Mouse (Mus musculus) common myeloid progenitor, adult 5-6 weeks (primary cell): ENCODE results near the gene Lime1. TPM values are rescaled to one million over a fixed set of nuclear protein-coding genes. Genes with fewer than 3 reads are reported as not detected.

Experiments used
- ATAC-seq: replicated peaks from 2 replicates; pipeline ENCODE4 v1.8.0; 2016; ENCODE audit warnings: low read depth, mild to moderate bottlenecking, moderate TSS enrichment, inconsistent platforms; ENCODE audit not compliant: poor library complexity, severe bottlenecking
- total RNA-seq: library from RNA; stranded (forward); fragments of 200-1000, 187-1606 nt; gene quantifications from 2 replicates; pipeline ENCODE4 v1.2.3, GENCODE M21; 2017

The Lime1 gene
- total RNA-seq: 9.2 and 30.3 TPM in 2 replicates

GRCm38 (mm10) chr2:181379778-181380177 lies at the start of gene Lime1:
TSS of gene Lime1 (plus strand) at chr2:181380078.
- no peak for ATAC-seq

DNA sequence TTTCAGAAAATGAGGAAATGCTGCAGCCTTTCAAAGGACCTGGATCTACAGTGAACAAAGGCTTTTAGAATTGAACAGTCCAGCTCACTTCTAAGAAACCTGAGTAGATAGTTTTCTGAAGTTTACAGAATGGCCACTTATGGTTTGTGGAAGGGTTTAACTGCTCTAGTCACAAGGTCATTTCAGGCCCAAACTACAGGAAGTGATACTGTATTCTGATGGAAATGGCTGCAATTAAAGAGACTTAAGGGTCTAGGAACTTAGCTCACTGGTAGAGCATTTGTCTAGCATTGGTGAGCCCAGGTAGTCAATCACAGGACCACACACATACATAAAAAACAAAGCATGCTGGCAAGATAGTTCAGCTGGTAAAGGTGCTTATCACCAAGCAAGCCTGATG lies 47.3 kb upstream of the Lime1 start:
- ATAC-seq: no peak

GRCm38 (mm10) chr2:181334023-181334422 lies 45.9 kb upstream of the Lime1 start:
- peak; percentile 97 for ATAC-seq

DNA sequence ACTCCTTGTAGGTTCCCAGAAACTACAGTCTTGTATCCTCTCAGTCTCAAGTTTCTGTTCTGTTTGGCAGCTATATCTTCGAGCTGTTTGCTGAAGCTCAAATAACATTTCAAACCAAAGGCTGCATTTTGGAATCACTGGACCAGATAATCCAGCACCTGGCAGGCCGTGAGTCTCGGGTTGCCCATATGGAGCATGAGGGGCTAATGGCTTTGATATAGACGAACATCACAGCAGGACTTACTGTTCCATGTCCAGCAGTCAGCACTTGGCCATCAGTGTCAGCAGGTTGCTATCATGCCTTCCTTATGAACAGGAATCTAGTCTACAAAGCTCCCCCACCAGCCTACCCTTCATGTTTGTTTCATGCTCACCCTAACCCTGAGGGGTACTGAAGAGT lies 39.5 kb upstream of the Lime1 start:
- ATAC-seq: no peak

GRCm38 (mm10) chr2:181342766-181343165 lies 37.1 kb upstream of the Lime1 start:
- ATAC-seq: no peak

DNA sequence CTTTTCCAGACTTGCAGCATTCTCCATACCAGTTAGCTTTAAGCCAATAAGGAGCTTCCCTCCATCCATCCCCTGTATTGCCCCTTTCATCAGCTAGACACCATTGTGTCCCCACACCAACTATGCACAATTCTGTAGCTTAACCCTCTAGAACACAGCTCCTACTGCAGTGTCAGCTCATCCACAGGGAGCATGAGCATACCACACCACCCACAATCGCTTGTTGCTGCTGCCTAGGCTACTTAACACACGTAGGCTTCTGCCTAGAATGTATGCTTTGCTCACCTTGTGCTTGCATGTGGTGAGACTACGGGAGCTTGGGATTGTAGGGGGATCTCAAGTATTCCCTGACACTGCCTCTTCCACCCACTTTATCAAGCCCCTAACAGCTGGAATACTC lies 23.1 kb upstream of the Lime1 start:
- ATAC-seq: no peak

DNA sequence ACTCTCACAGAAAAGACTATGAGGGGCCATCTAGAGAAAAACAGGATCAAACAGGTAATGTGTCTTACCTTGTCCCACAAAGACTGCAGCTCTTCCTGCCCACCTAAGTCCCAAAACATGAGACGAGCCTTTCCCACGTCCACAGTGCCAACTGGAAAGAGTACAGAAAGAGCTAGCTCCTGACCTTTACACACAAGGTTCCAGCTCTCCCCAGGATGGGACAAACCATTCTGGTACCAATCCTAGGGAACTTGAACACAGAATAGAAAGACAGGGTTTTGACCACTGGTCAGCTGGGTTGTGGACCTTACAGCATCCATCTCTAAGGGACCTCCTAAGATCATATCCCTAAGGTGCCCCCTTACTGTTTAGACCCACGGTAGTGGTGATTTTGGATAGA lies 15.9 kb upstream of the Lime1 start:
- no peak for ATAC-seq

- ATAC-seq: no peak
These were observed 15.4 kb upstream of the Lime1 start for GRCm38 (mm10) chr2:181364487-181364859.

DNA sequence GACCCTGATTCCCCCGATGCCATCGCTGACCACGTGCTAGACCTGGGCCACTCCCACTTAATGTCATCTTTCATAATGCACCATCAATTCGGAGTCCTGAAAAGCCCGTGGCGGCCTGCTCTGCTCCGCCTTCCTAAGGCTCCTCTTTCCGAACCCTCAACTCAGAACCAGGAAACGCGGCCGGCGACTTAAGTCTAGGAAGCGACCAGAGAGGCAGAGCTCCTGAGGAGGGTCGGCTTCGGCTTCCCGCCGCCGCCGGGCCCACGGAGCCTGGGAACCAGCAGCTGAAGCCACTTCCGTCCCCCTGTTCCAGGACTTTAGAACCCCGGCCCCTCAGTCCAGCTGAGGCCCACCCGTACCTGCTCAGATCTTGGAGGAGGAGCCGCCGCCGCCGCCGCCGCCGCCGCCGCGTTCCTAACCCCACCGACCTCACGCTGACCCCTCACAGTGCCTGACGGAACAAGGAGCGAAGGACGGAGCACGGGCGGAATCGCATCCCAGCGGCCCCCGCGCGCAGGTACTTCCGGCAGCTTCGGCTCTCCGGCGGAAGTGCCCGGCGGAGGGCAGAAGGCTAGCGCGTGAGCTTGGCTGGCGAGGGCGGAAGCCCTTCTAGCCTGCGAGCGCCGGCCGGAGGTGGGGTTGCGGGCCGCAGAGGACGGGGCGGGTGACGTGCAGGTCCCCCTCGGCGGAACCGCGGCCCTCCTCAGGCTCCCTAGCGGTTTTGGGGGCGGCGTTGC lies 14.8 kb upstream of the Lime1 start, which contains the start of the genes Zgpat and Arfrp1:
Gene Zgpat (plus strand): TSS at position 69 of the 737 bp plus-strand sequence.
Gene Arfrp1 (minus strand): TSS at position 545 of the 737 bp plus-strand sequence.
- peak; percentile 86 for ATAC-seq

DNA sequence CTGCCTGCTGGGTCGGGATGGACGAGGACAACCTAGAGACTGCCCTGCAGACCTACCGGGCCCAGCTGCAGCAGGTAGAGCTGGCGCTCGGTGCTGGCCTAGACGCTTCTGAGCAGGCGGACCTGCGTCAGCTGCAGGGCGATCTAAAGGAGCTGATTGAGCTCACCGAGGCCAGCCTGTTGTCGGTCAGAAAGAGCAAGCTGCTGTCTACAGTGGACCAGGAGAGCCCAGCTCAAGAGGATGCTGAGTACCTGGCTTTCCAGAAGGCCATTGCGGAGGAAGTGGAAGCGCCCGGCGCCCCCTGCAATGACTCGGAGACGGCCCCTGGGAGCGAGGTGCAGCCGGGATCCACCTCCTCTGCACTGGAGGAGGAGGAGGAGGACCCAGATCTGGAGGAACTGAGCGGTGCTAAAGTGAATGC lies 14.2 kb upstream of the Lime1 start:
- ATAC-seq: peak; percentile 41

- ATAC-seq: no peak
These were observed 9.9 kb upstream of the Lime1 start for GRCm38 (mm10) chr2:181370001-181370400.

DNA sequence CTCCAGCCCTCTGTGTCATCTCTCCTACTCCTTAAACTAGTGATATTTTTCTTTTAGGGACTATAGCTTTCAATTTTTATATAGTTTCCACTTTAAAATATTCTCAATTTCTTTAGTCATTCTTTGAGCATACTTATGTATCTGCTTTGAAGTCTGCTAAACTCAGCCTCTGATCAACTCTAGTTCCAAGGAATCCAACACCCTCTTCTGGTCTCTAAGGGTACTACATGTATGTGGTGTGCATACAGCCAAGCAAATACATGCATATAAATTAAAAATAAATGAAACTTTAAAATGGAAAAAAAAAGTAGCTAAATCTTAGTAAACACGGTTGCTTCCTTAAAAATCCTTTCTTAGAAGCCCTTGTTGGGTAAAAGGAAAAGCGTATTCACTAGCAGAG lies 4.1 kb upstream of the Lime1 start:
- peak; percentile 67 for ATAC-seq

GRCm38 (mm10) chr2:181377230-181377629 lies 2.6 kb upstream of the Lime1 start:
- peak; percentile 74 for ATAC-seq

DNA sequence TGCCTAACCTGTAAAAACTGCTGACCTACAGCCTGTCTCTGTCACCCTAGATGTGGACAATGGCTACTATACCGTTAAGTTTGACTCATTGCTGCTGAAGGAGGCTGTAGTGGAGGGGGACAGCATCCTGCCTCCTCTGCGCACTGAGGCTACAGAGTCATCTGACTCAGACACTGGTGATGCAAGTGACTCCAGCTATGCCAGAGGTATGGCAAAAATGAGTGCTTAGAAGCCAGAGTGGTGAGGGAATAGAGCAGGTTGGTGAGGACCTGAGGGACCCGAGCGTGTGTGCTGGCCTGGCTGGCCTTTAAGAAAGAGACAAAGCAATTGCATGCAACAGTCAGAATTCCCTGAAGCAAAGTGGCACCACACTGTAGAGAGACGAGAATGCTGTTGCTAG lies 1.2 kb upstream of the Lime1 start:
- ATAC-seq: no peak

GRCm38 (mm10) chr2:181380251-181380650 lies 373 bp downstream of the Lime1 start:
- no peak for ATAC-seq

GRCm38 (mm10) chr2:181381107-181381506 lies 1.2 kb downstream of the Lime1 start:
- no peak for ATAC-seq

DNA sequence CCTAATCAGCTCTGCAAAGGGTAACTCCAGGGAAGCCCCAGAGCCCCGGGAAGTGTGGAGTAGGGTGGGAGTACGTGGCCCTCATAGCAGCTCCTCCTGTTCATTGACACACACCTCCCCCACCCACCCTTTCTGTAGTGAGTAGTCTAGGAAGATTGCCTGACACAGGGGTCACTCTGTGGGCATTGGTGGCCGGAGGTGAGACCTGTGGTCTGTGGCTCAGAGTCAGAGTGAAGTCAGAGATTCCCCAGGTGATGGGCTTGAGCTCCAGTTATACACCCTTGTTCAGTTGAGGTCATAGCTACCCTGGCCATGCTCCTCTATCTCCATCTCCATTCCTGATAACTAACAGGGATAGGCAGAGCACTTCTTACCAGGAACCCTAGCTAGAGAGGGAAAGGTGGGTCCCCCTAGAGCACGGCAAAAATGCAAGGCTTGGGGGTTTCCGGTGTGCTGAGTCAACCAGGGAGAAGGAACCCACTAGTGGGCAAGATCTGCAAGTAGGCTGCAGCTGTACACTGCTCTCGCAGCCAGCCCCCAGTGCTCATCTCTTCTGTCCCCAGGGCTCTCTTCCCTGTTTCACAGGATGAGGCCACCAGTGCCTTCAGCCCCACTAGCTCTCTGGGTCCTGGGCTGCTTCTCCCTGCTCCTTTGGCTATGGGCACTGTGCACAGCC lies 1.9 kb downstream of the Lime1 start:
- no peak for ATAC-seq

- ATAC-seq: no peak
These were observed 4.6 kb downstream of the Lime1 start for GRCm38 (mm10) chr2:181384463-181384862.

GRCm38 (mm10) chr2:181384919-181385391 lies 5.1 kb downstream of the Lime1 start:
- no peak for ATAC-seq

GRCm38 (mm10) chr2:181385885-181386284 lies 6.0 kb downstream of the Lime1 start:
- ATAC-seq: no peak

DNA sequence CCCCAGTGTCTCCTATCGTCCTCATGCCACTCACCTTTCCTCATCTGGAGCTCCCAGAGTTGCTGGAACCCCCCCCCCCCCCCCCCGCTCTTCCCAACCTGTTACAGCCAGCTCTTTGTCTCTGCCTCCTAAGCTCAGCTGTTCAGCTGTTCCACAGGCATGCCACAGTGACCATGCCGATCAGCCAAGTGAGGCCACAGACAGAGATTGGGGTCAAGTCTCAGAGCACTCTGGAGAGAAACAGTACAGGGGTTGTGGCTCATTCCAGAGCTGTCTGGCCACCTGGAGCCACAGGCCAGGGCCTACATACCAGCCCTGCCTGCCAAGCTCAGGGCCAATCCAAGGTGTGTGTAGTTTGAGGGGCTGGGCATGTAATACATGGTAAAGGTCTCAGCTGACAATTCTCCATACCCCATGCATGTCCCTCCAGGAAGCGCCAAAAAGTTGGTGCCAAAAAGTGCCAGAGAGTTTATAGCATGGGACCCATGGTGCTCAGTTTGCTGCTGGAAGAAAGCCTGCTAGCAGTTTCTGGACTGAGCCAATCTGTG lies 6.9 kb downstream of the Lime1 start:
- ATAC-seq: no peak
